Mouse (Mus musculus) gastrocnemius, postnatal 10 days (tissue): ENCODE measurements at regions not wholly inside any gene's neighbourhood (a gene's known extent, or its start where the extent isn't known, plus 50 kb on each side); places are given as distances from the start of the nearest gene placed in this dataset.

ENCODE experiments used
- DNase-seq: peaks from one replicate; pipeline ENCODE4 v3.0.0; 2021; ENCODE audit warnings: mixed read lengths

GRCm38 (mm10) chr1:177667041-177667791 lies 62.4 kb upstream of the 1700016C15Rik start:
- no peak for DNase-seq

GRCm38 (mm10) chr1:177670576-177670975 lies 59.0 kb upstream of the 1700016C15Rik start:
- DNase-seq: no peak

- DNase-seq: no peak
These were observed 53.0 kb upstream of the 1700016C15Rik start for GRCm38 (mm10) chr1:177676657-177677056.

- no peak for DNase-seq
These were observed 50.8 kb upstream of the 1700016C15Rik start for GRCm38 (mm10) chr1:177678832-177679231.
